Mouse (Mus musculus): ENCODE measurements around the gene Col6a5.

Col6a5 gene

GRCm38 (mm10) chr9:105960533-105960932, at the start of gene Col6a5:
Gene Col6a5, minus strand, starts transcription at chr9:105960643.
- DNase-seq (ENCODE audit: low spot score), result no peak

- DNase-seq (ENCODE audit: low spot score), result no peak
These were observed 37.5 kb upstream of the Col6a5 start for GRCm38 (mm10) chr9:105997955-105998354.

DNA sequence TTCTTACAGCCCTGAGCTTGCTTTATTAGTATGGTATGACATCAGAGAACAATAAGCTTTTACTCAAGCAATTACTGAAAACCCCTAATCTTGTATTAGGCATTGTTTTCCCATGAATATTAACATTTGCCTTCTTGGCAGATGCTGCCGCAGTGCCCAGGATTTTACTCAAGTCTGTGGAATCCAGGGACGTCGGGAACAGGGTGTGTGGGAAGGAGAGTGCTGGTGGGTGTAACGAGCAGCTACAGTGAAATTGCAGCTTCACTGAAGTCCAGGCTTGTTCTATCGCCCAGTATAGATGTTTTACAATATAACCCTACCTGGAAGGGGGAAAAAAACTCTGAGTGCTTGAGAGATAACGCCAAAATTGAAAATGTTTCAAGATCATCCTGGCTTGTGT, 32.0 kb upstream of the Col6a5 start:
- no peak for DNase-seq (ENCODE audit: low spot score)

GRCm38 (mm10) chr9:105990099-105990498, 29.7 kb upstream of the Col6a5 start:
- DNase-seq (ENCODE audit: low spot score), result no peak

GRCm38 (mm10) chr9:105989468-105989867, 29.0 kb upstream of the Col6a5 start:
- no peak for DNase-seq (ENCODE audit: low spot score)

DNA sequence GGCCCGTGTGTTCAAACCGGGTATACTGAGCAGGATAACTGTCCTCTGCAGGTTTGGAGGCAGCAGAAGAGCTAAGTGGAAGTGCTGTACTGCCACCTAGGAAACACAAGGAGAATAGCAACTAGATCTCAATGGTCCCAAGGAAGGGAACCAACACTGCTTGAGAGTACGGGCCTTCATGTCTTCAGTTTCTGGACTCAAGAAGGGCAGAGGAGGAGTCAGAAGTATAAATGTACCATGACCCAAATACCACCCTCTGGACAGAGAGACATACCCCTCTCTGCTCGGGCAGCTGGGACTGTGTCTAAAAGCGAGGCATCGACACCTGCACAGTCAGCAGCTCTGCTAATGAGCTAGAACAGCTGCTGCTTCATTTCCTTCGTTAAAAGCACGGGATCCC, 27.7 kb upstream of the Col6a5 start:
- DNase-seq (ENCODE audit: low spot score), result peak; percentile 7

- no peak for DNase-seq (ENCODE audit: low spot score)
These were observed 24.6 kb upstream of the Col6a5 start for GRCm38 (mm10) chr9:105984931-105985519.

GRCm38 (mm10) chr9:105978479-105978878, 18.0 kb upstream of the Col6a5 start:
- DNase-seq (ENCODE audit: low spot score), result no peak

DNA sequence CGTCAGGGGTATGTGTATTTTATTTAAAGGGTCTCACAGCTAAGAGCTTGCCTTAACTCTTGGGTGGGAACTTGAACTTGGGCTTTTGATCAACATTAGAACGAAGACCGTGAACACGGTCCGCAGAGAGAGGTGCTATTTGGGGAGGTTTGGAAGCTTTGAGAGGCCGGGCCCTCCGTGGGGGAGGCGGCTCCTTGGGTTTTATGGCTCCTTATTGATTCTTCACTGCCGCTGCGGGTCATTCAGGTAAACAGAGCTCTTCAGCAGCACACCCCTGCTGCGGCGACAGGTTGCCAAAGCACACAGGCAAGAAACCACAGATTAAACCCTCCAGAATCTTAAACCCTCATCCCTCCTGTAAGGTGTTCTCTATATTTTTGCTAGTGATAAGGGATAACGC, 16.4 kb upstream of the Col6a5 start:
- no peak for DNase-seq (ENCODE audit: low spot score)

DNA sequence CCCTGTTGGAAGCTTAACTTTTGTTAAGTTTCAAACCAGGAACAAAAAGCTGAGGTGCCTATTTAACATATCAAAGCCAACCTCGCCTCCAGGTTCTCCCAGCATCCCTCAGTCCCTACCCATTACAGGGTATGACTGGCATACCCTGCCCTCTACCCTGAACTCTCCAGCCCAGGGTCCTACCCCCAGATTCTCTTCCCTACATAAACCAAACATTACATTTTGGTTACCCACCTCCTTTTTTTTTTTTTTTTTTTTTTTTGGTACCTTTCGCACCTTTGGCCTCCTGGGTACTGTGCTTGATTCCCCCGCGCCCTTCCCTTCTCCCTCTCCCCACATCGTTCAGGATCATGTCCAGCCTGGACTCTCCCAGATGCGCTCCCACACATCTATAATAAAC, 15.9 kb upstream of the Col6a5 start:
- DNase-seq (ENCODE audit: low spot score), result no peak

DNA sequence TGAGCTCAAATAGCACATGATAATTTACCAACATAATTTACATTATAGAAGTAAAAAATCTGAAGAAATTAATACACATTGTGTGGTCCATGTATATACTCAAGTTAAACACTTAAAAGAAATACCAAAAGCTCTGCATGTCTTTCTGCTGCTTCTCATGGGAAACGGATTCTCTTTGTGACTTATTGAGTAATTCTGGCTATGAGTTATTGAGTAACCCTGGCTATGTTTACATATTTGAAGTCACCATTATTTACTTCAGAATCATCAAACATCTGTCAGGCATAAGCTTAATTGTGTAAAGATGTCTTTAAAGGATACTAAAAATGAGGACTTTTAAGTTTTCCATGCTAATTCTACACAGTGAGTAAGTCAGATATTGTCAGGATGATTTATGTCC, 13.3 kb upstream of the Col6a5 start:
- no peak for DNase-seq (ENCODE audit: low spot score)

DNA sequence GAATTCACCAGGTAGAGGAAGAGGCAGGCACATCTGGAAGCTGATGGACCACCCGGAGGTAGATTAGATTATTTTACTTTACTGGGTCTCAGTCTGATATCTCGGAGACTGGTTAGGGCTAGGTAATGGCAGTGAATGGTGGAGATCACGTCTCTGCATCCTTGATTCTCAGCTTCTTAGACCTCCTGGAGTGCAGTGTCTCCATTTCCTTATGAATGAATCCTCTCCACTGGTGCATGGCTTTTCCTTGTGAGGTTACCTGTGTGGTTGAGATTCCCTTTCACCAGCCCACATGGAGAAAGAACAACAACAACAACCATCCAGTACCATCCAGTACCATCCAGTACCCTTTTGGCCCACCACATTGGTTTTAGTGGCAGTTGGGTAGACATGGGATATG, 11.6 kb upstream of the Col6a5 start:
- DNase-seq (ENCODE audit: low spot score), result no peak

DNA sequence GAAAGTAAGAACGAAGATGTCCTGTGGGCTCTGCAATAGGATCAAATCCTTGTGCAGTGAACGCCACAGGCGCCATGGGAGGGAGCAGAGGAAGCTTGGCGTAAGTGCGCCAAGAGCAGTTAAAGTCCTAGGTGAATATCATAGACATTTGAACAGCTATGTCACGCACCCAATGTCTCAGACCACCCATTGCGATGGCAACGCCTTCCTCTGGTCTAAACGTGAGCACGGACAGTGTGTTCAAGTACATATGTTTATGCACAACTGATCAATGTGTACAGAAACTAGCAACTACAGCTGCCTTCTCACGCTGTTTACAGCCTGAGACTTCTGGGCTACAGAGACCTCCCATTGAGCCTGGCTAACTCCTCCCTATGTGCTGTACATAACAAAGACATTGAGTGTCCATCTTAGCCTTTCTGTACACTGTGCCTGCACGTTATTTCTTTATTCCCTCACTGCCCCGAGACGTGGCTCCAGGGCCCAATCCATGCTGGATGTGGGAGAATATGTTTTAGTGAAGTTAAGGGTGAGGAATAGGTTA, 11.0 kb upstream of the Col6a5 start:
- no peak for DNase-seq (ENCODE audit: low spot score)

GRCm38 (mm10) chr9:105970901-105971300, 10.5 kb upstream of the Col6a5 start:
- no peak for DNase-seq (ENCODE audit: low spot score)

DNA sequence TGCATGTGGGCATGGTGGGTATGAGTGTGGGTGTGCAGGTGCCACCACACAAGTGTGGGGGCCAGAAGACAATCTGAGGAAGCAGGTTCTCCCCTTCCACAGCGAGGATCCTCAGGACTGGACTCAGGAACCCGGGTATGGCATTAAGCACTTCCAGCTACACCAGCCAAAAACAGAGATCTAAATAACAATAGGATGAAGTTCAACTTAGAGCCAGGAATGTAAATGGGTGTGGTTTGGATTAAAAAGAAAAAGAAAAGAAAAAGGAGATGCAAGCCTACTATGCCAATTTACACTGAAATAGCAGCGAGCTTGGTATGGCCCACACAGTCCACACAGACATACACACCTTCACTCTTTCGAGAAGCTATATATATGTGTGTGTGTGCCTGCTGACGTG, 7.5 kb upstream of the Col6a5 start:
- DNase-seq (ENCODE audit: low spot score), result no peak

DNA sequence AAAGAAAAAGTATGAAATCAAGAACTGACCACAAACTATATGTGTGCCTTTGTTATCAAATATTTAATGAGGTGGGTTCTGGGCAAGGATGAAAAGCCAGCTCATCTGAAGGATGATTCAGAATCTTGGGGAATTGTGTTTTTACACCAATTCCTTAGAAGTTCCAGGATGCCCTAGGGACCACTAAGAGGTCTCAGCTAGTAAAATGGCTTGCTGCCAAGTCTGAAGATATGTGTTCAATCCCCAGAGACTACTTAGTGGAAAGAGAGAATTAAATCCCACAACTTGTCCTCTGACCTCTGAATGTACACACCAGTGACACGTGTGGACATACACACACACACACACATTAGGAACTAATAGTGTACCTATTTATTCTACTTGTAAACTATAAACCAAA, 1.3 kb downstream of the Col6a5 start:
- DNase-seq (ENCODE audit: low spot score), result no peak

GRCm38 (mm10) chr9:105949755-105950154, 10.7 kb downstream of the Col6a5 start:
- DNase-seq (ENCODE audit: low spot score), result no peak

DNA sequence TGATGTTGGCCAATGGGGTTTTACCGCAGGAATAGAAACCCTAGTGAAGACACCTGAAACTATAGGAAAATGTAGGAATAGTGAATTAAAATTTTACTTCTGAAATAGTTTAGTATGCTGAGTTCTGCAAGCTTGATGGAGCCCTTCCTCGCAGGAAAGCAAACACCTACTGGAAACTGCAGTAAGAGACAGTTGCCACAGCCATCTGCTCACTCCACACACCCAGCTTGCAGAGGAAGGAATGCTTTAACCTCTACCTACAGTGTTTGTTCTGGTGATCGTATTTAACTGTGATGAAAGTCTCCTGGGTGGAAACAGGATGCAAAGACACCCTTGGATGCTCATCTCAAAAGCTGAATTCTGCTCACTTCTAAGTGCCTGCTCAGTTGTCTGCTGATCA, 12.9 kb downstream of the Col6a5 start:
- DNase-seq (ENCODE audit: low spot score), result no peak

- no peak for DNase-seq (ENCODE audit: low spot score)
These were observed 26.6 kb downstream of the Col6a5 start for GRCm38 (mm10) chr9:105933816-105934215.

DNA sequence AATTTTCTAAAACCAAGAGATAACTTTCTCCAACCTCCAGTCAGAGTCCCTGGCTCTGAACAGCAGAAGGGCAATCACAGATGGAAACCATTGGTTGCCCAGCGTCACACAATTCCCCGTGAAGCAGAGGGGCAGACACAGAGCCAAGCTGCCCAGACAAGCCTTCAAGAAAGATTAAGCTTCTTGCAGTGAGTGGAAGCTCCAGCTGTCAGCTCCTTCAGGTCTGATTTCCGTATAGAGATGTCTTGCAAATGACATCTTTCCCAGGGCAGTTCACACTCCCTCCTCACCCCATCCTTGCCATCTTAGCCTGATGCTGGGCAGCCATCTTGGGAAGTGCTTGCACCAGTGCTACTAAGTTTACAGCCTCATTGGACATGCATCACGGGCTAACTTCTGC, 31.2 kb downstream of the Col6a5 start:
- DNase-seq (ENCODE audit: low spot score), result no peak

DNA sequence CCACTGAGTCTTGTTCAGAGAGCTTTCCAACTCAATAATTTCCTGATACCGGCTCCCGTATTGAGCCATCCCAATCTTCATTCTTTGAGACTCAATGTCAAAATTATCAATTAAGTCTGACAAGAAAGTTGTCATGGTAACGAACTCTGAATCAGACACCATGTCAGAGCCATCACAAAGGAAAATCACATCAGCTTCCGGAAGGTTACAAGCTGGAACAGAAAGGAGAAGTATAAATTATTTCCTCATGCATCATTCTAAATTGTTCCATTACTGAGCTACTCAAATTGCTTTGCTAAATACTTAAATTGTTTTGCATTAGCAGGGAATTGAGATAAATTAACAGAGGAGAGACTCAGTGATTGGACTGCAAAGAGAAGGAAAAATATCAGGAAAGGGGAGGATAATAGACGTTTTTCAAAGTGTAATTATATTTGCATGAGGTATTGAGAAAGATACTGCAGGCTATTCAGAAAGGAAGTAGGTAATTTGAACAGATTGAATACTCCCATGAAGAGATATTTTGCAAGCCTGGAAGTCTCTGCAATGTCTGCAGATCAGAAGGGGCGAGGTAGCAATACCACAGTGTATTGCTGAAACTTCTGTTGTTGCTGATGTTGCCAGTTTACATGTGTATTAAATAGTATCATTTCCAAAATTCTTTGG, 31.9 kb downstream of the Col6a5 start:
- no peak for DNase-seq (ENCODE audit: low spot score)

DNA sequence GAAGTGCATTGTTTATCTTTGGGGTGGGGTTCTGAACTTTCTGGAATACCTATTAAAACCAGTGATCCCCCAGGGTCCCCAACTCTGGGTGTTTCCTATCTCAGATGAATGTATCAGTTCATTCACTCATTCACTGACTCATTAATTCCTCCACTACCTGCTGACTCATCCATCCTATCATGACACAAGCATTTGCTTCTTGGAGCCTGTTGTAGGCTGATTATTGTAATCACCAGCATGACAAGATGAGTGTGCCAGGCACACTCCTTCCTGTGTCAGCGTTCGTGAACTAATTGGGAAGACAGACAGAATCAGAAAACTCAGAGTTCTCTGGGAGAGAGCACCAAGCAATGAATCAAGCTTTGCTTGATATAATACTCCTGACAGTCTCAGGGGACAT, 36.8 kb downstream of the Col6a5 start:
- no peak for DNase-seq (ENCODE audit: low spot score)

DNA sequence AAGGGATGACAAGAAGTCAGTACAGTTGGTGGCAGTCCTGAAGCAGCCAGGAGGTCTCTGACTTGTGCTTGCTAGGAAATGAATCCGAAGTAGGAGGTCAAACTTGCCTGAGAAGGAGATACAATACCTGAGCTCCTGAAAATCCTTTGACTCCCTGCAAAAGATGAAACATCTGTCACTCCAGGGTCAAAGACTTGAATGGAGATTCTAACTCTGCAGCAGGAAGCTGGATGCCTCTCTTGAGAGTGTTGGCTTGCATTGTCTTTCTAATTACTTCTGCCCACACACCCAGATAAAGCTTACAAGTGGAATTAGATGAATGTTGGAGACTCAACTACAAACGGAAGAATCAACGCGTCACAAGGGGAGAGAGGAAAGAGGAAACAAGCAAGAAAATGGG, 45.3 kb downstream of the Col6a5 start:
- no peak for DNase-seq (ENCODE audit: low spot score)

DNA sequence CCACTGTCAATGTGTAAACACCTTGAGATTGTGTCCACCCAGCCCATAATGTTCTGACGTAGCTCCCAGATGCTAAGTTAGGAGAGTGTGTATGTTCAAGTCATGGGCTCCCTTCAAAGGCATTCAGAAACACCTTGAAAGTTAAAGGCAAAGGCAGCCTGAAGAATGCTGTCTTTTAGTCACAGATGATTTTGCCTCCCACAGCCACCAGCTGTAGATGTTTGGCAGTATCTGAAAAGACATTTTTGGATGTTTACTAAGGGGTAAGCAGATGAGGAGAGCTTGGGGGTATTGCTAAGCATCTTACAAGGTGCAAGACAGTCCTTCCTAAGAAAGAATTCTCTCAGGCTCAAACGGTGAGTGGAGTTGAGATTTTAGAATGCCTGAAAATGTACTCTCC, 50.3 kb downstream of the Col6a5 start:
- DNase-seq (ENCODE audit: low spot score), result no peak
